Mouse (Mus musculus) B cell, adult 2 months (primary cell): Measurements from ENCODE around the gene E130114P18Rik.

ENCODE experiments used
- DNase-seq, 2 experiments: peaks; one replicate each; pipeline ENCODE4 v3.0.0; 2022

Gene E130114P18Rik

DNA sequence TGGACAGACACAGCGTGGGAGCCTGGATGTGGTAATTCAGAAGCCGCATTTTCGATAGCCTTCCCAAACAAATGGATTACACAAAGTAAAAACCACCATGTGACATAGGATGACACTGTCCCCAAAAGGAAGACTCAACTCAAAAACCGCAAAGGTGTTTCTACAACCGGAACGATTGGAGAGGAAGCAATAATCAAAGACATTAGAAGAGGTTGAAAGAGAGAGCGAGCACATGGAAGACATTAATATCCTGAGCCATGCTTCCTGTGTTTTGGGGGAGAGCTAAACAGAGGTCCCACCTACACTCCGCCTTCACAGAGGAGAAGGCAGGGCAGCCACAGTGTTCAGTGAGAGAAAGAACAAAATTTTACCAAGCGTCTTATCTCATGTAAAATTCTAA is 181.5 kb downstream of the E130114P18Rik start:
- no peak for DNase-seq

DNA sequence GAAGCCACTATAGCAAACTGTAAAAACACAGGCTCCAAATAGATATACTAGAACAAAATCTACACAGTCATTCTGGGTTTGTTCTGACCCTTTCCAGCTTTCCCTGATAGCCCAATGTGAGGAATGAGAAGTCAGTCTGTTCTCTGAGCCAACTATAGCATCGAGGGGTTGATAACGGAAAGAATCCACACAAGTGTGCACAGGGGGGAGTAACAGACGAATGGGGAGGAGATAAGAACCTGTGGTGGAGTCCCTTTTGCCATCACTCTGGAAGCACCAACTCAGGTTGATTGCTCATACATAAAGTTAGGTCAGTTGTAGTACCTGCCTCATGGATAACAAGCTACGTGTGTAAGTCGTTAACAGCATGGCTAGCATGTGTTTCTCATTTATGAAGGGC is 184.0 kb downstream of the E130114P18Rik start:
- no peak for DNase-seq

DNA sequence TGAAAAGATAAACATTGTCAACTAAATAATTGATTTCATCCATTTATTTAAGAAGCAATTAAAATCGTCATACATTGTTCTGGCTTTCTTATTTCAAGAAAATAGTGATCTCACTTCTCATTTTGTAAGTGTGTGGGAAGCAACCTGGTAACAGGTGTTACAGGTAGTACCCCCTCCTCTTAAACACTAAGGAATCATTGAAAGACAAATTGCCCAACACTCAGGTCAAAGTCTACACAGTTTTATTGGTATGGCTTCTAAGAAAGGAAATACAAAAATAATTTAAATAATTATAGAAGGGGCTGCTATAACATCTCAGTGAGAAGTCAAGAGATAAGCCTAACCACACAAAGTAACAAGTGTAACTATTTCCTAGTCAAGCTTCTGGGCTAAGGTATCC is 188.1 kb downstream of the E130114P18Rik start:
- DNase-seq, result no peak

GRCm38 (mm10) chr4:97587412-97588010 is 190.4 kb downstream of the E130114P18Rik start:
- no peak for DNase-seq

DNA sequence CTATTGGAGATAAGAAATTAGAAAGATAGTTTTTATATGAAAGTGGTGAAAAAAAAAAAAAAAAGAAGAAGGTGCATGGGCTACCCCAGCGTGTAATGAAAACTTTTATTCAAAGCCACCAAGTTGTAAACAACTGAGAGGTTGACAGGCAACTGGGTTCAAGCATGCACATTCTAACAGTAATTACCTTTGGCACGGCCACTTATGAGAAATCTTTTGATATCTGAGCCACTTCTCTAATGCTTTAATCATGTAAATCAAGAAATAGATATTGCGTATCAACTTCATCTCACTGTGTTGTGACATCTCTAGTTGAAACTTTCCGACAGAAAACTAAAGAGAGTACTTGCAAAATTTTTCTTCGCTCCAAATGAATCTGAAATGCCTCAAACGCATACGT is 192.7 kb downstream of the E130114P18Rik start:
- DNase-seq, result no peak

DNA sequence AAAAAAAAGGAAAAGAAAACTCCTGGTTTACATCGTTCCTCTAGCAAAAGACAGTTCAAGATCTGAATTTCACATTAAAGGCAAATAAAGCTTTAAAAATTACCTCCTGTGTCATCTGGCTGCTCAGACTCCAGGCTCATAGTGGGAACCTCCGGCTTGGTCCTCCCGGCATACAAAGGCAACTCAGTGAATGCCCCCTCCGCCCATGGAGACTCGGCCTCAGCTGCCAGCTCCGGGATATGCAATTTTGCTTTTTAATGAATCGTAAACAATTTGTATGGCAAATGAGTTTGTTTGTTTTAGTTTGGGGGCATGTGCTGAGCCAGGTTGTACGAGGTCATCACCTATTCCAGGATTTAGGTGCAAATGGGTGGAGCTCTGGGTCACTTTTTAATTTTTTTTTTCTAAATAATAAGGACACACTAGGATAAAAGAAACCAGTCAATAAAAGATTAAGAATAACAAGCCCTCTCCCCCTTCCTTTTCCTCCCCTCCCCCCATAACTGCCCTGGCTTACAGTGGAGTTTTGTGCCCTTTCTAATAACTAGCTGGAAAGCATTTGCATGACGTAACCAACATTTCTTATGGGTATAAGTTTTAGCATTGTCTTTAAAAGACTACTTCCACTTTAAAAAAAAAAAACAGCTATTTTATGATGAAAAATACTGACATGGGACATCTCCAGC is 193.3 kb downstream of the E130114P18Rik start:
- no peak for DNase-seq

- no peak for DNase-seq
Observed at GRCm38 (mm10) chr4:97582796-97583430, 195.0 kb downstream of the E130114P18Rik start.

DNA sequence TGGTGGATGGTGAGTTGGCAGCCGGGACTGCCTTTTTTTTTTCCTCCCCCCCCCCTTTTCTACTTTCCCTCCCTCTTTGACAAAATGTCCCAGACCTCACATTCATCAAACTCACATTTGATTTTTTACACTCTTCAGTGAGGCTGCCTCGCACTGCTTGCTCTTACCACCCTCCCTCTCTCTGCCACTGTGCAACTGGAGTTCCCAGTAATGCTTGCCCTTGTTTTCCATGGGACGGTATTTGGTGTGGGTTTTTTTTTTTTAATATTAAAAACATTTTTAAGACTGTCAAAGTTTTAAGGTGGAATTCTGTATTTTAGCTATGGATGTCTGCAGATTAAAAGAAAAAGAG is 195.8 kb downstream of the E130114P18Rik start:
- no peak for DNase-seq

DNA sequence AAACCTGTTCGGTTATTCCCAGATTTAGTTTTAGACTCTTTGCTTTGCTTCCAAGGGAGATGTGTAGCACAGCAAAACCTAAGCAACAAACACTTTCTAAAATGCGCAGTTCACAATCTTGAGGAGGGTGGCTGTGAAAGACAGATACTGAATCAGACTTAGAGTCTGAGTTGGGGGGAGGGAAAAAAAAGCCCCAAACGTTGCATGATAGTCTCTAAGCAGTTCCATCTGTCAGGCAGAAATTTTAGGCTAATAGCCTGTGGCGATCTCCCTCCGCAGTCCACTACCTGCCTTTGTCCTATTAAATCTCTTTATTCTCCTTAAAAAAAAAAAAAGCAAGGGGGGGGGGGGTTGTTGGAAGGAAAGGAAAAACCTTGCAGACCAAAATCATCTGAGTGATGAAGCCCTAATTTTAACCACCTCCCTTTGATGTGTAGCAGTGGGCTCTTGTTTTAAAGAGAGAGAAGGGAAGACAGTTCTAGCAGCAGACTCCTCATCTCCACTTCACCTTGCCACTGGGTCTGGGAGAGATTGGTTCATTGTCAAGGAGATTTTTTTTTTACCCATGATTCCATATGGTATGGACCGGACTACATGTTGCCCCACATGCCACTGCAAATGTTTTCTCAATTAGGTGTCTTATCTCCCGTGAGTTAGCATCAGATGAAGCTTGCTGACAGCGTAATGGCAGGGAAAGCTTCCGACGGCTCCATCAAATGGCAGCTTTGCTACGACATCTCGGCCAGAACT is 196.4 kb downstream of the E130114P18Rik start:
- DNase-seq, result no peak

- DNase-seq, result no peak
Observed at GRCm38 (mm10) chr4:97580906-97581305, 197.0 kb downstream of the E130114P18Rik start.

DNA sequence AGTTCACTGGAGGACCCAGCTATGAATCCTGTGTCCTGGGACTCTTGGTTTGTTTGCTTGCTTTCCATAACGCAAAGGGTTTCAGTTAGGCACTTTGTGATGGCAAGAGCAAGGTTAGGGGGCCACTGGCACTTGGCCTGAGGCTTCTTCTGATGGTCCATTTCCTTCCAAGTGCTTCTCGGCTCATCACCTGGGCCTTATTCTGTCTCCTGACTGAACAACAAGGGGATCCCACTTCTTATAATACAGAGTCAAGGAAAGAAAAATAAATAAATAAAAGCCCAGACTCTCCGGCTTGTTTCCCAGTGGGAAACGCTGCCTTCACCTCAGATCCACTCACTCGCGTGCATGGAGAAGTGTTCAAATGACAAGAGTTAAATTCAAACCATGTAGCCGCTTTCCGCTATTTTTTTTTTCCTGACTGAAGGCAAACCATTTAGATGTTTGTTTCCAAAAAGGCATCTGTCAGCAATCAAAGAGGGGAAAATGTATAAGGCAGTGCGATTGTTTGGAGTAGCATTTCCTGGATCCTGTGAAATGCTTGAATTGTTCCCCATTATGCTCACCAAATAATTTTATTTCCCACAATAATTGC is 199.2 kb downstream of the E130114P18Rik start:
- DNase-seq, result no peak

- no peak for DNase-seq
Observed at GRCm38 (mm10) chr4:97577431-97577830, 200.4 kb downstream of the E130114P18Rik start.

DNA sequence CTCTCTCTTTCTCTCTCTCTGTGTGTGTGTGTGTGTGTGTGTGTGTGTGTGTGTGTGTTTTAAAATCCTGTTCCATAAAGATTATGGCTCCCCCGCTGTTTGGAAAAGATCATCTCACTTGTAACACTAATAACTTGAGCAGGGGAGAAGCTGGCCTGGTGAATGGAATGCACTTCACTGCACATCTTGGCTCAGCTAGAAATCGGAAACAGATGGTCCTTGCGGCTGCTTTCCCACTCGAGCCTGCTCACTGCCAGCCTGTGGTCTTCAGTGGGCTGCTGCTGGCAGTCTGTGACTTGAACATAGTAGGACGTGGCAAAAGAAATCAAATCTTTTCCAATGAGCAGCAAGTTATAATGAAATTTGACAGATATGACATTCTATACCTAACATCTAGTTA is 202.4 kb downstream of the E130114P18Rik start:
- DNase-seq, result no peak

- DNase-seq, result no peak
Observed at GRCm38 (mm10) chr4:97569320-97569719, 208.6 kb downstream of the E130114P18Rik start.

GRCm38 (mm10) chr4:97564656-97565055 is 213.2 kb downstream of the E130114P18Rik start:
- peak; percentile 32 to 36 for DNase-seq

GRCm38 (mm10) chr4:97564199-97564598 is 213.7 kb downstream of the E130114P18Rik start:
- no peak for DNase-seq

GRCm38 (mm10) chr4:97557585-97557984 is 220.3 kb downstream of the E130114P18Rik start:
- no peak for DNase-seq

DNA sequence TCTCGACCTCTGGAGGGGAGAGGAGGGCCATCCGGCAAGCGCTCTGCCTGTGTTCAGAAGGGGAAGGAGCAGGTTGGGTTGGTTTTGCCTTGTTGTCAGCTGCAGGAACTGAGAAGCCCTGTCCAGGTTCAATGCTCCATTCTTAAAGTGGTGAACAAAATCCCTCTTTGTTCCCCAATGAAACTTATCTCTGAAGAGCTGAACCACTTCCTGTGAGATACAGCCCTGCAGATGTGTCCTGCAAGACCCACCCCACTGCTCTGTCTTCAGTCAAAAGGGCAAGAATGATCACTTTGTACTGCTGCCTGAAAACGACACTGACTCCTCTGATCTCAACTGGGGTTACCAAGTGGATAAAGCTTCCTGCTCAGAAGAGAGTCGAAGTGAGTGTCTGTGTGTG is 233.9 kb downstream of the E130114P18Rik start:
- no peak for DNase-seq

DNA sequence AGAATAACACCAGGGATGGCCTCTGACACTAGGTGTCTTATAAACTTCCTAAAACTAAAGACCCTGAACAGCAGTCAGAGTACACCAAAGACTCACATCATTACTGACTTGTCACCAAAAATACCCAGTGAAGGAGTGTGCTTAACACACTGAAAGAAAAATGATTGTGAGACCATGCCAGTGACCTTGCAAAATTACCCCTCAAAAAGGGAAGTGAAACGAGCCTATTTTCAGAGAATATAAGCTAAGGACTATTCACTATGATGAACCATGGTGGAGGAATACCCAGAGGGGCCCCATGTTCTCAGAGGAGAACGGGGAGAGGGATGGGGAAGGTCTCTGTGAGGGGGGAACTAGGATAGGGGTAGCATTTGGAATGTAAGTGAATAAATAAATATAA is 245.8 kb downstream of the E130114P18Rik start:
- no peak for DNase-seq

DNA sequence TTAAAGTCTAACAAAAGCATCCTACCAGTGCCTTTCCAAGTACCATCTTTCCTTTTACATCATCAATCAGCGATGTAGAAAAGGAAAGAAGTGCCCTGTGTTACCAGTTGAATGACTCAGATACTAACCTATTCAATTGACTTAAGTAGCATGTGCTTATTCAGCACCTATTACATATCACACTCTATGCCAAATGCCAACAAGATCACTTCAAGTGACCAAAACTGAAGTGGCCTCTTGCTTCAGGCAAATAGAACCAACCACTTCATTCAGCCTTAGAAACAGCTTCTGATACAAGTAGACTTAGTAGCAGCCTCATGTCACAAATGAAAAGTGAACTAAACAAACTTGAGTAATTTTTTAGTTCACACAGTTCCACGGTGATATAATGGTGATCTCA is 249.4 kb downstream of the E130114P18Rik start:
- DNase-seq, result no peak
